Mouse (Mus musculus): Measurements from ENCODE around the gene Cnp. TPM values are rescaled to one million over a fixed set of nuclear protein-coding genes. Genes with fewer than 3 reads are reported as not detected.

The Cnp gene
- polyA plus RNA-seq, 1 experiment from 2014 or later: 18.1 TPM

- no peak overlapping the region for H3K4me3 ChIP-seq
- H3K9ac ChIP-seq: no peak overlapping the region
- H3K4me1 ChIP-seq: peaks cover 5% of the 10 kb centered on the region; the same call in 1 of the 2 replicates
- no peak for ATAC-seq (ENCODE audit: extremely low read depth, insufficient number of reproducible peaks, low FRiP score, low TSS enrichment)
- 0 out of 2 replicates have a peak, but pooled peaks cover 6% of the 10 kb centered on the region for H3K9me3 ChIP-seq
- H3K36me3 ChIP-seq: no peaks in the 10 kb centered on the region
- H3K27ac ChIP-seq (replicated peaks): no peak overlapping the region
- H3K4me2 ChIP-seq: no peak overlapping the region
- no peaks in the 10 kb centered on the region for H3K27me3 ChIP-seq (replicated peaks)
Observed at GRCm38 (mm10) chr11:100536466-100536865, 38.2 kb upstream of the Cnp start.

GRCm38 (mm10) chr11:100540966-100541365 lies 33.7 kb upstream of the Cnp start:
- no peaks in the 10 kb centered on the region for H3K27me3 ChIP-seq (replicated peaks)
- 29% methylated on average over 6 of the region's 6 CpGs for WGBS
- no peak overlapping the region for H3K4me2 ChIP-seq
- ATAC-seq (ENCODE audit: extremely low read depth, insufficient number of reproducible peaks, low FRiP score, low TSS enrichment): no peak
- no peaks in the 10 kb centered on the region for H3K36me3 ChIP-seq
- H3K9ac ChIP-seq: no peak overlapping the region
- no peak overlapping the region for H3K4me3 ChIP-seq
- H3K27ac ChIP-seq (replicated peaks): no peak overlapping the region
- H3K9me3 ChIP-seq: no peaks in the 10 kb centered on the region
- H3K4me1 ChIP-seq: peaks cover 16% of the 10 kb centered on the region

GRCm38 (mm10) chr11:100541577-100541976 lies 33.1 kb upstream of the Cnp start:
- H3K27ac ChIP-seq (replicated peaks): no peak overlapping the region
- no peak overlapping the region for H3K4me2 ChIP-seq
- H3K4me3 ChIP-seq: no peak overlapping the region
- ATAC-seq (ENCODE audit: extremely low read depth, insufficient number of reproducible peaks, low FRiP score, low TSS enrichment): no peak
- no peak overlapping the region for H3K9ac ChIP-seq
- WGBS: 63% methylated on average over 2 of the region's 2 CpGs
- H3K36me3 ChIP-seq: no peaks in the 10 kb centered on the region
- no peaks in the 10 kb centered on the region for H3K27me3 ChIP-seq (replicated peaks)
- H3K4me1 ChIP-seq: peaks cover 19% of the 10 kb centered on the region
- H3K9me3 ChIP-seq: no peaks in the 10 kb centered on the region

GRCm38 (mm10) chr11:100544832-100545745 lies 29.6 kb upstream of the Cnp start, which contains the start of gene Ttc25:
TSS of gene Ttc25 (plus strand) at chr11:100545607.
- Histone ChIP-seq H3K27me3 (replicated peaks) (no peaks in the 10 kb centered on the region; the same call in 1 of the 2 replicates), H3K4me2 (peak within 1 kb of the TSS; percentile 84), H3K9ac (peak within 1 kb of the TSS; percentile 83), H3K4me3 (peak within 1 kb of the TSS; percentile 59), H3K36me3 (no peaks in the 10 kb centered on the region), H3K4me1 (peaks cover 19% of the 10 kb centered on the region), H3K27ac (replicated peaks) (peak within 1 kb of the TSS; percentile 62; the same call in 1 of the 2 replicates), H3K9me3 (no peaks in the 10 kb centered on the region)
- ATAC-seq (ENCODE audit: extremely low read depth, insufficient number of reproducible peaks, low FRiP score, low TSS enrichment): peak; percentile 87; the same call in 1 of the 2 replicates
- 5% methylated on average over 28 of the region's 28 CpGs for WGBS

GRCm38 (mm10) chr11:100545746-100546085 lies 29.0 kb upstream of the Cnp start:
- ATAC-seq (ENCODE audit: extremely low read depth, insufficient number of reproducible peaks, low FRiP score, low TSS enrichment): no peak
- 28% methylated on average over 7 of the region's 7 CpGs for WGBS
- H3K27ac ChIP-seq (replicated peaks): 0 out of 2 replicates have a peak overlapping the region, but pooled peaks have one; percentile 62

GRCm38 (mm10) chr11:100546955-100547354 lies 27.7 kb upstream of the Cnp start:
- H3K27me3 ChIP-seq (replicated peaks): no peaks in the 10 kb centered on the region; the same call in 1 of the 2 replicates
- no peak overlapping the region for H3K27ac ChIP-seq (replicated peaks)
- H3K4me3 ChIP-seq: no peak overlapping the region
- peaks cover 19% of the 10 kb centered on the region for H3K4me1 ChIP-seq
- H3K9me3 ChIP-seq: no peaks in the 10 kb centered on the region
- WGBS: 78% methylated on average over 6 of the region's 6 CpGs
- no peak overlapping the region for H3K4me2 ChIP-seq
- H3K36me3 ChIP-seq: no peaks in the 10 kb centered on the region
- H3K9ac ChIP-seq: no peak overlapping the region
- no peak for ATAC-seq (ENCODE audit: extremely low read depth, insufficient number of reproducible peaks, low FRiP score, low TSS enrichment)

More at GRCm38 (mm10) chr11:100545746-100546085, 29.0 kb upstream of the Cnp start:
- peaks cover 19% of the 10 kb centered on the region for H3K4me1 ChIP-seq
- H3K4me2 ChIP-seq: peak overlapping the region; percentile 84
- no peaks in the 10 kb centered on the region; the same call in 1 of the 2 replicates for H3K27me3 ChIP-seq (replicated peaks)
- peak overlapping the region; percentile 83 for H3K9ac ChIP-seq
- peak overlapping the region; percentile 59 for H3K4me3 ChIP-seq
- H3K9me3 ChIP-seq: no peaks in the 10 kb centered on the region
- no peaks in the 10 kb centered on the region for H3K36me3 ChIP-seq

- H3K9me3 ChIP-seq: no peaks in the 10 kb centered on the region
- H3K27me3 ChIP-seq (replicated peaks): no peaks in the 10 kb centered on the region; the same call in 1 of the 2 replicates
- no peak overlapping the region for H3K4me2 ChIP-seq
- no peak overlapping the region for H3K27ac ChIP-seq (replicated peaks)
- peaks cover 19% of the 10 kb centered on the region for H3K4me1 ChIP-seq
- ATAC-seq (ENCODE audit: extremely low read depth, insufficient number of reproducible peaks, low FRiP score, low TSS enrichment): no peak
- 62% methylated on average over 6 of the region's 6 CpGs for WGBS
- no peak overlapping the region for H3K4me3 ChIP-seq
- H3K36me3 ChIP-seq: no peaks in the 10 kb centered on the region
- H3K9ac ChIP-seq: no peak overlapping the region
Observed at GRCm38 (mm10) chr11:100548141-100548540, 26.6 kb upstream of the Cnp start.

- H3K4me1 ChIP-seq: peaks cover 19% of the 10 kb centered on the region
- no peaks in the 10 kb centered on the region for H3K36me3 ChIP-seq
- no peaks in the 10 kb centered on the region for H3K9me3 ChIP-seq
- no peak overlapping the region for H3K4me3 ChIP-seq
- no peaks in the 10 kb centered on the region; the same call in 1 of the 2 replicates for H3K27me3 ChIP-seq (replicated peaks)
- H3K9ac ChIP-seq: no peak overlapping the region
- no peak for ATAC-seq (ENCODE audit: extremely low read depth, insufficient number of reproducible peaks, low FRiP score, low TSS enrichment)
- H3K27ac ChIP-seq (replicated peaks): no peak overlapping the region
- H3K4me2 ChIP-seq: no peak overlapping the region
- 62% methylated on average over 8 of the region's 8 CpGs for WGBS
Observed at GRCm38 (mm10) chr11:100549466-100549865, 25.2 kb upstream of the Cnp start.

GRCm38 (mm10) chr11:100550101-100550500 lies 24.6 kb upstream of the Cnp start:
- Histone ChIP-seq H3K27me3 (replicated peaks) (no peaks in the 10 kb centered on the region; the same call in 1 of the 2 replicates), H3K4me1 (peaks cover 14% of the 10 kb centered on the region), H3K27ac (replicated peaks) (no peak overlapping the region), H3K4me2 (no peak overlapping the region), H3K4me3 (no peak overlapping the region), H3K9ac (no peak overlapping the region), H3K9me3 (no peaks in the 10 kb centered on the region), H3K36me3 (no peaks in the 10 kb centered on the region)
- no peak for ATAC-seq (ENCODE audit: extremely low read depth, insufficient number of reproducible peaks, low FRiP score, low TSS enrichment)
- 60% methylated on average over 6 of the region's 6 CpGs for WGBS

- Histone ChIP-seq H3K9me3 (no peaks in the 10 kb centered on the region), H3K27ac (replicated peaks) (no peak overlapping the region), H3K27me3 (replicated peaks) (no peaks in the 10 kb centered on the region; the same call in 1 of the 2 replicates), H3K36me3 (no peaks in the 10 kb centered on the region), H3K9ac (no peak overlapping the region), H3K4me2 (no peak overlapping the region), H3K4me3 (no peak overlapping the region), H3K4me1 (peaks cover 5% of the 10 kb centered on the region; the same call in 1 of the 2 replicates)
- 75% methylated on average over 4 of the region's 4 CpGs for WGBS
- no peak for ATAC-seq (ENCODE audit: extremely low read depth, insufficient number of reproducible peaks, low FRiP score, low TSS enrichment)
Observed at GRCm38 (mm10) chr11:100552842-100553241, 21.9 kb upstream of the Cnp start.

GRCm38 (mm10) chr11:100555583-100555982 lies 19.1 kb upstream of the Cnp start:
- peak overlapping the region; percentile 41 for H3K4me3 ChIP-seq
- peak overlapping the region; percentile 65 for H3K4me2 ChIP-seq
- ATAC-seq (ENCODE audit: extremely low read depth, insufficient number of reproducible peaks, low FRiP score, low TSS enrichment): no peak
- H3K27me3 ChIP-seq (replicated peaks): no peaks in the 10 kb centered on the region
- H3K4me1 ChIP-seq: peaks cover 5% of the 10 kb centered on the region; the same call in 1 of the 2 replicates
- H3K36me3 ChIP-seq: no peaks in the 10 kb centered on the region
- H3K27ac ChIP-seq (replicated peaks): no peak overlapping the region
- no peaks in the 10 kb centered on the region for H3K9me3 ChIP-seq
- peak overlapping the region; percentile 78 for H3K9ac ChIP-seq
- 18% methylated on average over 11 of the region's 11 CpGs for WGBS

Data from heart, embryonic 13.5 days (tissue).